Mouse (Mus musculus) monocyte, adult 2 months (primary cell): ENCODE data around the gene Bptf.
"Not testable (repeated sequence)": the region's sequence is repeated elsewhere in the genome, so short reads cannot be mapped to it uniquely, and the experiment has no call there.

ENCODE experiments used
- DNase-seq, 2 experiments: peaks; one replicate each; pipeline ENCODE4 v3.0.0; 2022; ENCODE audit warnings: low spot score in 2 of 2, low read depth in 1 of 2

Gene Bptf

DNA sequence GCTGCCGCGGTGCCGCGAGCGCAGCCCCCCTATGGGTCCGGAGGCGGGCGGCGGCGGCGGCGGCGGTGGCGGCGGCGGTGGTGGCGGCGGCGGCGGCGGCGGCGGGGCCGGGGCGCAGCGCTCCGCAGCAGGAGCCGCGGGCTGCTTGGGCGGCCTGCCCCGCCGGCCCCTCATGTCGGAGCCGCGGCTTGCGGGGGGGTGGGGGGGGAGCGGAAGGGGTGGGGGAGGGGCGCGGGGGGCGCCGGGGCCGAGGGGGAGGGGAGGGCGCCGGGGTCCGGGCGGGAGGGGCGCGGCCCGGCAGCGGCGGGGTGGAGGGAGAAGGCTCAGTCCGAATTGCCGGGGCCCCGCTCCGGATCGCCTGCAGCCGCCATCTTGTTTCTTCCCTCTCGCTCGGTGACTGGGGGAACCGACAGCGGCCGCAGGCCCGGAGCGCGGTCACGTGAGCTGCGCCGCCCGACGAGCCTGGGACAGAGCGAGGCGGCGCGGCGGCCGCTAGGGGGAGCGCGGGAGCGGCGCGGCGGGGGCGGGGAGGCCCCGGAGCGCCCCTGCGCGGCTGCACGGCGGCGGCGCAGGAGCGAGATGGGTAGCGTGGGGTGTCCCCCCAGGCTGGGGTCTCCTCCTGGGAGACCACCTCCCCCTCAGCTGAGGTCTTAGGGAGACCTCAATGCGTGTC is at the start of gene Bptf:
Bptf (minus strand) TSS at position 379 of the 673 bp plus-strand sequence.
- peak; percentile 66 to 82 for DNase-seq

DNA sequence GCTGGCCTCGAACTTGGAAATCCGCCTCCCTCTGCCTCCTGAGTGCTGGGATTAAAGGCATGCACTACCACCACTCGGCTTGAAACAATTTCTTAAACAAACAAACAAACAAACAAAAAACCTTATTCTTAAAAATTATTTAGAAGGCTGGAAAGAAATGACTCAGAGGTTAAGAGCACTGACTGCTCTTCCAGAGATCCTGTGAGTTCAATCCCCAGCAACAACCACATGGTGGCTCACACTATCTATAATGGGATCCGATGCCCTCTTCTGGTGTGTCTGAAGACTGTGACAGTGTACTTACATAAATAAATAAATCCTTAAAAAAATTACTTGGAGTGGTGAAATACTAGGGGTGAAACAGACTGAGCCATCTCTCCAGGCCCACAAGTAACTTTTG is 29.3 kb upstream of the Bptf start:
- no peak for DNase-seq

DNA sequence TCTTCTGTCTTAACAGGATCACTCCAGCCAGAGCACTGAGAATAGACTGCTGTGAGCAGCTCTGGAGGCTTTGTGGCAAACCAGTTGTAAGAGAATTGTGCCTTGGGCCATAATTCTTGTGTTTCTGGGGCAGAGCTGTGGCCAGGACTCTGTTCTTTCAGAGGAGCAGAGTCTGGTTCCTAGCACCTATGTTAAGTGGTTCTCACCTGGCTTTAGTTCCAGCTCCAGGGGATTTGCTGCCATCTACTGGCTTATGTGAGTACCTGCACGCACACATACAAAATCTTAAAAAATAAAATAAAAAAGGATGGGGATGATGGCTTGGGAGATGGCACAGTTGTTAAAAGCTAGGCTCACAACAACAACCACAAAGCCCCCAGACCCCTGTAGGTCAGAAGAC is 27.1 kb upstream of the Bptf start:
- no peak for DNase-seq

DNA sequence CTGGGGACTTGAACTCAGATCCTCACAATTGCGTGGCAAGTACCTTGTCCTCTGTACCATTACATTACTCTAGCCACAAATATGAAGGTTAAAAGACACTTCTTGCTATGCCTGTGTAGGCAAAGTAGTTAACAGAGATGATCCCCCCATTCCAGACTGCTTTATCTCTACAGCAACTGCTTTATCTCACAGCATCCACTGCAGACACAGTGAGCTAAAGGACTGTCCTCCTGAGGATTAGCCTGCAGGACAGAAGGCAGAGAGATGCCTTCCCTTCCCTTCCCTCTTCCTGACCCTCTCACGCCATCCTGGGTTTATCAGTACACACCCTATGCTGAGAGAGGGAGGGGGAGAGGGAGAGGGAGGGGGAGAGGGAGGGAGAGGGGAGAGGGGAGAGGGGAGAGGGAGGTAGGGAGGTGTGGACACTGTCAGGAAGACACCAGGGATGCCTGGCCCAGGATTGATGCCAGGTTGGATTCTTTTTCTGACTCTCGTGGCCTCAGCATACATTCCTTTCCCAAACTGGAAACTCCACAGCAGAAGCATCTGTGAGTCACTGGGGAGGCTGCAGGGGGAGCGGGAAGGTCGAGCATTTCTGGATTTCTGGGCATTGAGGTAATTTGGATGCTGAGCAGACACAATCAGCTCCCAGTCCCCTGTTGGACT is 25.2 kb upstream of the Bptf start:
- DNase-seq: no peak

DNA sequence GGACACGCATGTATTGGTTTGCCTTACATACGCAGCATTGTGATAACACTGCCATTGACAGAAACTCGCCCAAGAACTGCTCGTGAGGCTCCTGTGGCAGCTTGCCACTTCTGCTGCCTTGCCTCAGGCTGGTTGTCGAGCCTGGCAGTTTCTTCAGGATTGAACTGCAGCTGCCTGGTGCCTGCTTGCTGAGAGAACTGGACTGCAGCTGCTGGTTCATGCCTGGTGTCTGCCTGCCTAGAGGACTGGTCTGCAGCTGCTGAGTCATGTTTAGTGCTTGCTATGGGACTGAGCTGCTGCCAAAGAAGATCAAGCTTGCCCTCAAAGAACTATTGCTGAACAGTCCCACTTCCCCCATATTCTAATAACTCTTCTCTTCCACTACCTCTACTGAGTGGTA is 23.4 kb upstream of the Bptf start:
- DNase-seq: no peak

DNA sequence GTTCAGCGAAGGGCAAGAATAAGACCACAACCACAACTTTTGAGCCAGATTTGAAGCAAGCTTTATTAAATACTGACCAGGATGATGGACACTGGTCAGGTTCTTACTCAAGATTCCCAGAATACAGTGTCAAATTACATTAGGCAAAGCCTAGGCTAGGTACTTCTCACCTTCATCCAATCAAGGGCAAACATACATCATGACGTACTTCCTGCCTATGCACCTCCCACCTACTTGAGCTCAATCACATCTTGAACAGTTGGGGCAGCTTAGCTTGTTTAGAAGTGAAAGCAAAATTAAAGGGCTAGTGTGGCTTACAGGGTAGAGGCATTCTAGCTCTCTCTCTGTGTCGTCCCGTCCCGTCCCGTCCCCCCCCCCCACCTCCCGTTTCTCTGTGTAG is 22.5 kb upstream of the Bptf start:
- no peak for DNase-seq

DNA sequence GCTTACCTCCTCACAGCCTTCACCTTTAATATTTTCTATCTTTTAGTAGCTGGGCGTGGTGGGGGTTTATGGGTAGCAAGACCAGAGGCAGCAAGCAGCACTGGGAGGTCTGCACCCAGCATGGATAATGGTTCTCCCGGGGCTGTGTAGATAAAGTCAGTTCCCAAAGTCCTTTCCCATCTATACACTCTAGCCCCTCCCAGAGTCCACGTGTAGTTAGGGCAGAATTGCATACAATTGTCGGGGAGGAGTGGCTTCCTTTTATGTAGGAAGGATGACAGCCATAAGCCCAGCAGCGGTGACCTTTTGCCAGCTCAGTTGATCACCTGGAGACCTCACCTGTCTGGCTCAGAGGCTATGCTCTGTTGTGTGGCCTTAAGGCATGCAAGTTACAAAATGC is 21.7 kb upstream of the Bptf start:
- DNase-seq: no peak

DNA sequence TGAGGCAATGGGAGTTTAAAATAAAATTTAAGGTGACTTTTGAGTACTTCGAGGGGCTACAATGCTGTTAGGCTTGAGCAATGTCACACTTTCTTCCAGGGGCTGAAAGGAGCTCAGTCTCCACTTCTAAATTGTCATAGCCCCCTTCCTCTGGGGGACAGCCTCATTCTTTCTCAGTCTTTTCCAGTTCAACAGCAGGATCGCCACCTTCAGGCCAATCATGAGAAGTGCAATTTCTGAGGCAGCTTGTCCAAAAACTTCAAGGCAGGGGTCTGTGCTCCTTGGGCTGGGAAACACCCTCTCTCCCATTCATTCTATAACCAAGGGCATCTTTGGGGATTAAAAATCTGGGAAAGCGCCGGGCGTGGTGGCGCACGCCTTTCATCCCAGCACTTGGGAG is 19.9 kb upstream of the Bptf start:
- DNase-seq: no peak

DNA sequence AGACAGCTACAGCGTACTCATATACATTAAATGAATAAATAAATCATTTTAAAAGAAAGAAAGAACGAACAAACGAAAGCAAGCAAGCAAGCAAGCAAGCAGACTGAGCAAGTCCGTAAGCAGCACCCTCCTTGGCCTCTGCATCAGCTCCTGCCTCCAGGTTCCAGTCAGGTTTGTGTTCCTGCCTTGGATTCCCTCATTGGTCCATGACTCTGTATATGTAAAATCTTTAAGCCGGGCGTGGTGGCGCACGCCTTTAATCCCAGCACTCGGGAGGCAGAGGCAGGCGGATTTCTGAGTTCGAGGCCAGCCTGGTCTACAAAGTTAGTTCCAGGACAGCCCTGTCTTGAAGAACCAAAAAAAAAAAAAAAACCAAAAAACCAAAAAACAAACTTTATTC is 12.0 kb upstream of the Bptf start:
- DNase-seq: not testable (repeated sequence)

DNA sequence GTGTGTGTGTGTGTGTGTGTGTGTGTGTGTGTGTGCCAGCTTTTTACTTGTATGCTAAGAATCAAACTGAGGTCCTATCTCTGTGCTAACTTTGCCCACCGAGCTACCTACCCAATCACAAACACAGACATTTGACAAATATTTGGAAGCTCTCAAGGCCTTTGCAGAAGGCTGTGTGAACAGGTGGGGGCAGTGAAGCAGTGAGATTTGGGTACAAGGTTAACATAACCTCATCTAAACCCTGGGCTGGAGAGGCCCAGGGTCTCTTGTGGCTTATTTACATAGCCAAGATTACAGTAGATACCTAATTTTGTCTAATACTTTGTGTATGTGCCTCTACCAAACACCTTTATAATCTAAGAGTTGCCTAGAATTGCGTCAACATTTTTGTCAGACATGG is 10.5 kb upstream of the Bptf start:
- DNase-seq: no peak

DNA sequence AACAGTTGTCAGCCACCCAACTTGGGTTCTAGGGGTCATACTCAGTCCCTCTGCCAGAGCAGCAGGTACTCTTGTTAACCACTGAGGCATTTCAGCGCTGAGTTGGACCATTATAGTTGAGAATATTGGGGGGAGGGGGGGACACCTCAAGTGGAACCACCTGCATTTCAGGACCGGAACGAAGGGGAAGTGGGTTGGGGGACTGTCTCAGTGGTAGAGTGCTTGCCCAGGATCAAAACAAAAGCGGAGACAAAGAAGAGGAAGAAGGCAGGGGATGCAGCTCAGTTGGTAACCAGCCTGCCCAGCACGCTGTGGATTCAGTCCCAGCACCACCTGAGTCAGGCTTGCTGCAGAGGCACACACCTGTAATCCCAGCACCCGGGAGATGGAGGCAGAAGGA is 8.8 kb upstream of the Bptf start:
- no peak for DNase-seq

DNA sequence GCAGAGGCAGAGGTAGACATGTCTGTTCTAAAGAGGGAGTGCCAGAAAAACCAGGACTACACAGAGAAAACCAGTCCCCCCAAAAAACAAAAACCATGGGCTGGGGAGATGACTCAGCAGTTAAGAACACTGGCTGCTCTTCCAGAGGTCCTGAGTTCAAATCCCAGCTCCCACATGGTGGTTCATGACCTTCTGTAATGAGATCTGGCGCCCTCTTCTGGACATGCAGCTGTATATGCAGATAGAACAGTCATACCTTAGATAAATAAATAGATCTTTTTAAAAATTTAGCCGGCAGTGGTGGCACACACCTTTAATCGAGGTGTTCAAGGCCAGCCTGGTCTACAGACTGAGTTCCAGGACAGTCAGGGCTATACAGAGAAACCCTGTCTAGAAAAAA is 6.7 kb upstream of the Bptf start:
- DNase-seq: no peak

DNA sequence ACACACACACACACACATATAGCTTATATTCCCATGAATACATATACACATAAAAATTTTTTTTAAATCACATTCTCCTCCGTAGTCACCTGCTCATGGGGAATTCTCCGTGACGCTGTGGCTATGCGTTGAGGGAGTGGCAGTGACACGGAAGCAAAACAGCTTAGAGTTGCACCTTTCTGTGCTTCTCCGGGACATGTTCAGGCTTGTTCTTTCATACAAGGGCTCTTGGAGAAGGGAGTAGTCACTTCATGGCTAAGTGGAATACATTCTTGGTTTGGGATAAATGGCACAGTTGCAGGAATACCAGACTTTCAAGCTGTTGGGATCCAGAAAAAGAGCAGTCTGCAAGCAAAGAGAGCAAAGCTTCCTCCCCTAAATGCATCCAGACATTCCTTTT is 5.7 kb upstream of the Bptf start:
- DNase-seq: no peak

DNA sequence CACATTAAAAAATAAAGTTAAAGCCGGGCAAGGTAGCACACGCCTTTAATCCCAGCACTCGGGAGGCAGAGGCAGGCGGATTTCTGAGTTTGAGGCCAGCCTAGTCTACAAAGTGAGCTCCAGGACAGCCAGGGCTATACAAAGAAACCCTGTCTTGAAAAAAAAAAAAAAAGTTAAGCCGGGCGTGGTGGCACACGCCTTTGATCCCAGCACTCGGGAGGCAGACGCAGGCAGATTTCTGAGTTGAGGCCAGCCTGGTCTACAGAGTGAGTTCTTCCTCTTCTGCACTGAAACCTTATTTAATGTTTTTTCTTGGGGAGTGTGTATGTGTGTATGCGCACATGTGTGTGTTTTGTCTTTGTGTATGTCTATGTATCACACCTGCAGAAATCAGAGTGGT is 4.5 kb upstream of the Bptf start:
- not testable (repeated sequence) for DNase-seq

DNA sequence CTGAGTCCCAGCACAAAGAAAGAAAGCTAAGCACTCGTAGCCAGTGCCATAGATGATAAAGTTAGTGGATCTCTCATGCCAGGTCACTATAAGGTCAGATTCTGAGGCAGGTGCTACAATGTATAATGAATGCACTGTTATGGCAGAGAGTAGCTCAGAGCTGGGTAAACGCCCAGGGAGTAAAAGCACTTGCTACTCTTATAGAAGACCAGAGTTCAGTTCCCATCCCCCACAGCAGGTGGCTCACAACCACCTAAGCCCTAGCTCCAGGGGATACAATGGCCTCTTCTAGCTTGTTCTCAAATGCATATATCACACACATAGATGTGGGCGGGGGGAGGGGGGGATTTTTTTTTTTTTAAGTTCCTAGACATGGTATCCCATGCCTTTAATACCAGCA is 3.8 kb upstream of the Bptf start:
- DNase-seq: no peak

DNA sequence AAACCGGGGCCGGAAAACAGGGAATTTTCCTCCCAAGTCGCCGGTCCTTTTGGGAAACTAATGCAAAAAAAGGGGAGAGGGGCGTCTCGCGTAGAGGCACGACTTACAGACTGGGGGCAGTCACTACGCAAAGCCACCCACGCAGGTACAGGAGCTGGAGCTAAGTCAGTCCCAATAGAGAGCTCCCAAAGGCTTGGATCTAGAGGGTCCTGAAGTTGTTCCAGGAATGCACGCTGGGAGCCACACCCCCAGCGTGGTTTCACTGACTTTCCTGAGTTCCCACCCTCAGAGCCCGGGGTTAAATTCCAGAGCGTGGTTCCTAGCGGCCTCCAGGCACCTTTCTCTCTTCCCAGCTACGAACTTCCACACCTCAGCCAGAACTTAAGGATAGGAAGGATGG is 499 bp upstream of the Bptf start:
- DNase-seq: no peak

DNA sequence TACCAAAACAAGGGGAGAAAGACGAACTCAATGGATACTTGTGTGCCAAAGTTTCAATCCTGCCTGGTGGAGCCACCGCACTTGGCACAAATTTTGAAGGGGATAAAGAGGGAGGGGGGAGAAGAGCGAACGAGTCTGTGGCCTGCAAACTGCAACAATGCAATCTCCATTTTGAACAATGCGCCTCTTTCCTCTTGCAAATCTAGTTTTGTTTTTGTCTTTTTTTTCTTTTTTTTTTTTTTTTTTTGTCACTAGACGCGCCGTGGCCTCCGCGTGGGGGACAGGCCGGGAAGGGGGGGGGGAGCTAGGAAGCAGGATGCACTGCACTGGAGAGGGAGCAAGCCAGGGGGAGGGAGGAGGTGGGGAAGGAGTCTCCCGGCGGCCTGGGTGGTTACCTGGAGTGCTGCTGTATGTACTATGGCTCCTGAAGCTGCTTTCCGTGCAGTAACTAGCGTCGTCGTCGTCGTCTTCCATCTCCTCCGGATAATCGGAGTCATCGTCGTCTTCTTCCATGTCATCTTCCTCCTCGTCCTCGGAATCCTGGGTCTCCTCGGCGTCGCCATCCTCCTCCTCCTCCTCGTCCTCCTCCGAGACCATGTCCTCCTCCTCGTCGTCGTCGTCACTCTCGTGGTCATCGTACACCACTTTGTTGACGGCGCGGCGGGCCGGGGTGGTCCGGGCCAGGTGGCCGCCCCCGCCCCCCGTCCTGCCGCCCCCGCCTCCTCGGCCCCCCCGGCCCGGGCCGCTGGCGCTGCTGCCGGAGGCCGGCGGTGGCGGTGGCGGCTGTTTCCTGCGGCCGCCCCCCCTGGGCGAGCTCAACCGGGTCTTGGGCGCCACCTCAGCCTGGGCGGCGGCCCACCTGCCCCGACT is 813 bp downstream of the Bptf start:
- peak in 1 of 2 experiments; percentile 21 for DNase-seq

DNA sequence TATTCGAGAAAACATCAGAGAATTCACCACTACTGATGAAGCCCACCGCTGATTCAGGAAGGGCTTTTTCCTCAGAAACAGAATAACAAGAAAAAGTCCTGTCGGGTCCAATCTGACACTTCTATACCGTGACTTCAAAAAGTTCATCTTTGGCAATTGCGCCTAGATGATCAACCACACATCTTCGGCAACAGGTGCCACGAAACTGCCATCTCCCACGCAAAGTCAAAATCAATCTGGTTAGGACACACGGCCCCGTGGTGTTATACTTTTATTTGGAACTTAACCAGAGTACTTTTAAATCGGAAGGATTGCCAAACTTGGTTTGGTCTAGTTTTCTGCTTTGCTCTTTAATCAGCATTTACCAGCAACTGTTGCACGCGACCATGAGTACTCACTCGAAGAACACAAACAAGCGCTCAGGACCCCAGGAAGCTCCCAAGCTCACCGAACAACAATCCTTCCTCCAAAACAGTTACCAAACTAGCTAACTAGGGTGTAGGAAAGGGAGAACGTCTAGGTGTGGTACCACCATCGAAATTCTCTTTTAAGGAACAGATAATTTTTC is 1.6 kb downstream of the Bptf start:
- no peak for DNase-seq

DNA sequence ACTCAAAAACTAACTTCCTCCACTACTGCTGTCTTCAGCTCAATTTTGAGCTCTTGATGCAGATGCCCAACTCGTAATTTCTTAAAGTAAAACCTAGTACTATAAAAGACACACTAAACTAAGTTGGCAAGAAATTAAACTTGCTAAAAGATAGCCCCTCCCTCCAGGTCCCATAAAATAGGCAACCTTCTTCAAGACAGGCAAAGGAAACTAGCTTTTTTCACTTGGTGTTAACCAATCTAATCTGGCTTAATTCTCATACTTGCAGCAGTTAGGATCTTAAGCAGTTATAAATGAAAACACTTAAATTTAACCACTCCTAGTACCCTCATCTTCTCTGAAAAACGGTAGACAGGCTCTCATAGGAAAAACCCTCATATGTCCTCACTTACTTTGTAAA is 2.3 kb downstream of the Bptf start:
- no peak for DNase-seq

DNA sequence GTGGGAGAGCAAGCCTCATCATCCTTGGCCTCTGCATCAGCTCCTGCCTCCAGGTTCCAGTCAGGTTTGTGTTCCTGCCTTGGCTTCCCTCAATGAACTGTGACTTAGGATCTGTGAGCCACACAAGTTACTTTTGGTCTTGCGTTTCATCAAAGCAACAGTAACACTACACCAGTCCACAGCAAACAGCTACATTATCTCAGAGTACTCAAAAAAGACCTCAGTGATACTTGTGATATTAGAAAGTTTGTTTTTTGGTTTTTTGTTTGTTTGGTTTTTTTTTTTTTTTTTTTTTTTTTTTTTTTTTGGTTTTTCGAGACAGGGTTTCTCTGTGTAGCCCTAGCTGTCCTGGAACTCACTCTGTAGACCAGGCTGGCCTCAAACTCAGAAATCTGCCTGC is 5.2 kb downstream of the Bptf start:
- DNase-seq: not testable (repeated sequence)

DNA sequence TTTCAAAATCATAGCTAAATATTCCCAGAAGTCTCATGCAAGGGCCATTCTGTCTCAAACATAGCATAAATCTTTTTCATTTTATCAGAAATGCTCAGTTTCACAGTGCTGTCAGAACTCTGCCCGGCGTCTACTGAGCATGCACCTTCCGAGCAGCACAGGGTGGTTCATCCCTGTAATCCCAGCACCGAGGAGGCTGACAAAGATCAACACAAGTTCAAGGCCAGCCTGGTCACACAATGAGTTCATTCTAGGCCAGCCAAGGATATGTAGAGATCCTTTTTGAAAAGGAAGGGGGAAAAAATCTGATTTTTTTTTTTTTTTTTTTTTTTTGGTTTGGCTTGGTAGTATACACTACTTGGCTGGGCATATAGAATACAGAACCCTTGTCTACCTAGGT is 6.9 kb downstream of the Bptf start:
- no peak for DNase-seq

DNA sequence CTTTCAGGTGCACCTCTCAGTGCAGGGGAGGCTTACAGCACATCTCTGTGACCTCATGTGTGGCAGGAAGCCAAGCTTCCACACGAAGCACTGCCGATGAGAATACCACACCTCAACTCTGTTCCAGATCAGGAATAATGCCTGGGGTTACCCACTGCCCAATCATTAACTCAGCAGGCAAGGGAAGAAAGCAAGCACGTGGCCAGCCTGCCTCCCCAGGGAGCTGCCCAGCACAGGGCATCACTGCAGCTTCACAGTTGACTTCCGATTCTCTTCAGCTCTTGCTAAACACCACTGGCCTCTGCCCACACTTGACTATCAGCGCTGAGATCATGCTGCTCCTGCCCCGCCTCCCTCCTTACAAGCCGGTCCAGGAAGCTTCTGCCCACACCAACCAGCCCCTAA is 7.6 kb downstream of the Bptf start:
- DNase-seq: peak in 1 of 2 experiments; percentile 37
